ENCODE assay signal across 8 mouse cellular contexts in the genomic region with DNA sequence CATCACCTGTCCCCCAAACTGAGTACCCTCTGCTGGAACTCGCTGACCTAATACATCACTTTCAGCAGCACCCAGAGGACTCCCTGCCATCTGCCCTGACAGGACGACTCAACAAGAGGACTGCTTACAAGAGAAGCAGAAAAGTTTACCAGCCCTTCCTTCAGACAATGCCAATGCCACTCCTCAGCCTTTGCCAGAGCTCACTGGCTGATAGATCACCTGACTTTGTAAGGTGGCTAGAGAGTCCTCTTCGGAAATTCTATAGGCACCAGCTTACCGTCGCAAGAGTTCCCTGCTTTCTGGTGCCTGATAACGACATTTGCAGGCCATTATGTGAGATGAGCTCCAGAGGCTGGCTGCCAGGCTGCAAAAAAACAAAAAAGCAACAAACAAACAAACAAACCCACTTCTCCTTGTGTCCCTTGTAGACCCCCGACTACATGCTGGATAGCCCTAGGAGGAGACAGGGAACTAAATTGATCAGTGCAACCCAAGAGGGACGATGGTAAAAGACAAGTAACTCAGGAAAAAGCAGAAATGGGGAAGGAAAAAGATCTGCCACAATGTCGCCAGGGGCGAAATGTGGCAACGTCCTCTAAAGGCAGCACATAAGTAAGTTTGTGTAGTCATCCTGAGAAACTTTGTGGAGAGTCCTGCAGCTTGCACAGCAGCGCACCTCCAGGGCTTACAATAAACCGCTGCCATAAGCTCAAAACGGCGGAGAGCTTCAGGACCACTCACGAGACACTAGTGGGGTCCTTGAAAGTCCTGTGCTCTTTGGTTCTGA. TPM values are rescaled to one million over a fixed set of nuclear protein-coding genes. Genes with fewer than 3 reads are reported as not detected.
A peak's percentile ranks its signal among the peaks of the same experiment; 100 is the strongest.
DNase-seq lines count a peak whose midpoint lies in the region; ATAC-seq and TF ChIP-seq lines count a peak whose summit lies in the region.

No protein-coding gene starts in this region.

- H3K79me2 ChIP-seq in macrophage (ENCODE audit: inconsistent target), result peaks cover 18% of the 10 kb centered on the region; the same call in 1 of the 2 replicates

- peak overlapping the region; percentile 94 for H3K27ac ChIP-seq in gastrocnemius, adult 2 months
- peak overlapping the region; percentile 59 for H3K27ac ChIP-seq in forebrain, embryonic 15.5 days (replicated peaks)
- peak overlapping the region; percentile 78 for H3K27ac ChIP-seq in macrophage

- peak overlapping the region; percentile 94 for H3K4me3 ChIP-seq in gastrocnemius, adult 2 months
- peak overlapping the region; percentile 81 for H3K4me3 ChIP-seq in forebrain, embryonic 15.5 days
- H3K4me3 ChIP-seq in macrophage (ENCODE audit: inconsistent target), result peak overlapping the region; percentile 98

- peaks cover 20% of the 10 kb centered on the region for H3K36me3 ChIP-seq in forebrain, embryonic 15.5 days
- peaks cover 22% of the 10 kb centered on the region; the same call in 1 of the 2 replicates for H3K36me3 ChIP-seq in macrophage (ENCODE audit: inconsistent target)

- H3K9me3 ChIP-seq in forebrain, embryonic 15.5 days, result no peaks in the 10 kb centered on the region

- DNase-seq in gastrocnemius, adult 2 months, result no peak
- DNase-seq in gastrocnemius, postnatal 10 days, result no peak
- DNase-seq in adrenal gland, adult 8-10 months, result no peak
- no peak for DNase-seq in left cerebral cortex, postnatal 10 days (ENCODE audit: extremely low spot score in 1 of 2, low spot score in 2 of 2)
- DNase-seq in gastrocnemius, postnatal 36 days, result no peak

- 34% methylated on average over 16 of the region's 16 CpGs for WGBS in forebrain, embryonic 15.5 days
- 9% methylated on average over 15 of the region's 16 CpGs for WGBS in macrophage (ENCODE audit: missing documents)

- no peaks in the 10 kb centered on the region for H3K27me3 ChIP-seq in forebrain, embryonic 15.5 days

- peaks cover 18% of the 10 kb centered on the region for H3K4me1 ChIP-seq in forebrain, embryonic 15.5 days

- TF ChIP-seq CTCF in gastrocnemius, adult 2 months (IDR thresholded peaks at IDR 0.05), result no peak

- ATAC-seq in CD4-positive, CD25-positive, alpha-beta regulatory T cell, adult 4 months, result peak; percentile 2
- peak; percentile 23; the same call in 1 of the 2 replicates for ATAC-seq in forebrain, embryonic 15.5 days (replicated peaks)

- peak overlapping the region; percentile 81 for H3K9ac ChIP-seq in forebrain, embryonic 15.5 days (replicated peaks)

- H3K4me2 ChIP-seq in forebrain, embryonic 15.5 days (replicated peaks), result peak overlapping the region; percentile 96

- intact Hi-C loops in gastrocnemius, adult 2 months (cut with DNase I), result no loop called here
- intact Hi-C loops in left cerebral cortex, postnatal 10 days (cut with DNase I), result no loop called here
- intact Hi-C loops in gastrocnemius, postnatal 36 days (cut with DNase I), result no loop called here

RNA-seq across cellular contexts. Expression of gene Mrpl55, which starts 0.9 kb away (rescaled TPM):
- 10 to 100 TPM; 49.7 to 71.0 TPM for total RNA-seq in gastrocnemius, adult 2 months (2021)
- 10 to 100 TPM; 36.7 to 38.0 TPM for total RNA-seq in gastrocnemius, postnatal 10 days (2021)
- 10 to 100 TPM; 57.0 to 62.4 TPM for polyA plus RNA-seq in CD4-positive, CD25-positive, alpha-beta regulatory T cell, adult 4 months (2017; shearing (Covaris generic))
- 95.4 and 96.1 TPM in 2 replicates for polyA plus RNA-seq in forebrain, embryonic 15.5 days (2015; fragmentation: Nextera tagmentation; extraction: Ambion mirVana)
- 10 to 100 TPM in 2 of 26 experiments, 1 to 10 TPM in 22, not detected in 2; 1.8 to 11.9 (median 3.7) TPM for total RNA-seq in macrophage (2018; cell fraction: chromatin; rRNA removed)
- total RNA-seq in macrophage (2018; cell fraction: cytosol; rRNA removed), result 10 to 100 TPM; 17.6 to 40.7 (median 26.7) TPM
- 10 to 100 TPM in 12 of 26 experiments, 1 to 10 TPM in 14; 2.6 to 18.4 (median 9.0) TPM for total RNA-seq in macrophage (2018; cell fraction: nucleus; rRNA removed)
- 17.9 to 36.6 TPM (median 21.0 TPM) in 3 replicates for polyA plus RNA-seq in macrophage (2018)
- total RNA-seq in adrenal gland, adult 8-10 months (2022), result 10 to 100 TPM; 46.0 to 53.6 (median 47.1) TPM
- total RNA-seq in left cerebral cortex, postnatal 10 days (2021), result 10 to 100 TPM; 36.7 to 42.7 TPM
- 10 to 100 TPM; 47.5 to 49.6 TPM for total RNA-seq in gastrocnemius, postnatal 36 days (2021)

RNA-seq across cellular contexts. Expression of gene 2310033P09Rik, which starts 6.7 kb away (rescaled TPM):
- 1 to 10 TPM; 2.6 to 3.0 TPM for total RNA-seq in gastrocnemius, adult 2 months (2021)
- 1 to 10 TPM; 6.1 to 6.3 TPM for total RNA-seq in gastrocnemius, postnatal 10 days (2021)
- 10 to 100 TPM; 18.8 to 26.1 TPM for polyA plus RNA-seq in CD4-positive, CD25-positive, alpha-beta regulatory T cell, adult 4 months (2017; shearing (Covaris generic))
- 27.8 and 31.5 TPM in 2 replicates for polyA plus RNA-seq in forebrain, embryonic 15.5 days (2015; fragmentation: Nextera tagmentation; extraction: Ambion mirVana)
- 10 to 100 TPM; 16.8 to 35.6 (median 21.2) TPM for total RNA-seq in macrophage (2018; cell fraction: chromatin; rRNA removed)
- total RNA-seq in macrophage (2018; cell fraction: cytosol; rRNA removed), result 10 to 100 TPM; 14.8 to 21.8 (median 19.4) TPM
- total RNA-seq in macrophage (2018; cell fraction: nucleus; rRNA removed), result 10 to 100 TPM in 25 of 26 experiments, 1 to 10 TPM in 1; 9.3 to 24.0 (median 16.8) TPM
- polyA plus RNA-seq in macrophage (2018), result 17.8 to 25.4 TPM (median 20.3 TPM) in 3 replicates
- 10 to 100 TPM; 25.8 to 31.2 (median 29.6) TPM for total RNA-seq in adrenal gland, adult 8-10 months (2022)
- 10 to 100 TPM; 19.7 to 20.4 TPM for total RNA-seq in left cerebral cortex, postnatal 10 days (2021)
- 1 to 10 TPM; 2.7 to 3.5 TPM for total RNA-seq in gastrocnemius, postnatal 36 days (2021)

RNA-seq across cellular contexts. Expression of gene Guk1, which starts 9.4 kb away (rescaled TPM):
- 10 to 100 TPM; 25.4 to 28.7 TPM for total RNA-seq in gastrocnemius, adult 2 months (2021)
- total RNA-seq in gastrocnemius, postnatal 10 days (2021), result 10 to 100 TPM; 20.8 to 22.0 TPM
- 10 to 100 TPM; 63.6 to 67.4 TPM for polyA plus RNA-seq in CD4-positive, CD25-positive, alpha-beta regulatory T cell, adult 4 months (2017; shearing (Covaris generic))
- polyA plus RNA-seq in forebrain, embryonic 15.5 days (2015; fragmentation: Nextera tagmentation; extraction: Ambion mirVana), result 176 and 183 TPM in 2 replicates
- total RNA-seq in macrophage (2018; cell fraction: chromatin; rRNA removed), result 10 to 100 TPM in 5 of 26 experiments, 1 to 10 TPM in 19, not detected in 2; 1.2 to 37.4 (median 7.1) TPM
- 10 to 100 TPM; 10.6 to 26.0 (median 16.0) TPM for total RNA-seq in macrophage (2018; cell fraction: cytosol; rRNA removed)
- total RNA-seq in macrophage (2018; cell fraction: nucleus; rRNA removed), result 10 to 100 TPM in 5 of 26 experiments, 1 to 10 TPM in 21; 3.5 to 30.5 (median 6.5) TPM
- polyA plus RNA-seq in macrophage (2018), result 11.6 to 29.1 TPM (median 24.4 TPM) in 3 replicates
- total RNA-seq in adrenal gland, adult 8-10 months (2022), result 10 to 100 TPM; 67.1 to 80.4 (median 72.1) TPM
- 100 to 1,000 TPM; 115 to 117 TPM for total RNA-seq in left cerebral cortex, postnatal 10 days (2021)
- 10 to 100 TPM; 21.2 to 24.7 TPM for total RNA-seq in gastrocnemius, postnatal 36 days (2021)

RNA-seq across cellular contexts. Expression of gene Gjc2, which starts 18.4 kb away (rescaled TPM):
- under 1 TPM; 0.10 to 0.20 TPM for total RNA-seq in gastrocnemius, adult 2 months (2021)
- total RNA-seq in gastrocnemius, postnatal 10 days (2021), result 1 to 10 TPM in 1 of 2 experiments, under 1 TPM in 1; 0.78 to 1.2 TPM
- not detected for polyA plus RNA-seq in CD4-positive, CD25-positive, alpha-beta regulatory T cell, adult 4 months (2017; shearing (Covaris generic))
- polyA plus RNA-seq in forebrain, embryonic 15.5 days (2015; fragmentation: Nextera tagmentation; extraction: Ambion mirVana), result 0.11 and 0.20 TPM in 2 replicates
- not detected for total RNA-seq in macrophage (2018; cell fraction: chromatin; rRNA removed)
- not detected for total RNA-seq in macrophage (2018; cell fraction: cytosol; rRNA removed)
- total RNA-seq in macrophage (2018; cell fraction: nucleus; rRNA removed), result under 1 TPM in 1 of 26 experiments, not detected in 25; 0.44 TPM
- polyA plus RNA-seq in macrophage (2018), result not detected in 3 replicates
- total RNA-seq in adrenal gland, adult 8-10 months (2022), result 1 to 10 TPM in 2 of 4 experiments, under 1 TPM in 2; 0.66 to 1.4 (median 1.2) TPM
- total RNA-seq in left cerebral cortex, postnatal 10 days (2021), result 1 to 10 TPM; 1.6 to 3.9 TPM
- under 1 TPM; 0.23 to 0.42 TPM for total RNA-seq in gastrocnemius, postnatal 36 days (2021)

RNA-seq across cellular contexts. Expression of gene Arf1, which starts 26.7 kb away (rescaled TPM):
- 100 to 1,000 TPM; 226 to 229 TPM for total RNA-seq in gastrocnemius, adult 2 months (2021)
- total RNA-seq in gastrocnemius, postnatal 10 days (2021), result 100 to 1,000 TPM; 222 to 228 TPM
- 100 to 1,000 TPM; 324 to 440 TPM for polyA plus RNA-seq in CD4-positive, CD25-positive, alpha-beta regulatory T cell, adult 4 months (2017; shearing (Covaris generic))
- polyA plus RNA-seq in forebrain, embryonic 15.5 days (2015; fragmentation: Nextera tagmentation; extraction: Ambion mirVana), result 614 and 626 TPM in 2 replicates
- 10 to 100 TPM; 48.5 to 93.7 (median 68.4) TPM for total RNA-seq in macrophage (2018; cell fraction: chromatin; rRNA removed)
- 100 to 1,000 TPM; 423 to 499 (median 446) TPM for total RNA-seq in macrophage (2018; cell fraction: cytosol; rRNA removed)
- total RNA-seq in macrophage (2018; cell fraction: nucleus; rRNA removed), result 100 to 1,000 TPM; 106 to 255 (median 168) TPM
- 397 to 494 TPM (median 402 TPM) in 3 replicates for polyA plus RNA-seq in macrophage (2018)
- total RNA-seq in adrenal gland, adult 8-10 months (2022), result 100 to 1,000 TPM; 408 to 506 (median 446) TPM
- 100 to 1,000 TPM; 433 to 443 TPM for total RNA-seq in left cerebral cortex, postnatal 10 days (2021)
- 100 to 1,000 TPM; 192 to 206 TPM for total RNA-seq in gastrocnemius, postnatal 36 days (2021)
